Mouse (Mus musculus): ENCODE measurements around the gene Gm10065. TPM values are rescaled to one million over a fixed set of nuclear protein-coding genes. Genes with fewer than 3 reads are reported as not detected.
A peak's percentile ranks its signal among the peaks of the same experiment; 100 is the strongest.

Gene Gm10065
- polyA plus RNA-seq, 1 experiment from 2014 or later: not detected

MicroRNAs encoded within 50 kb of the gene (microRNA counts, 519-probe panel; counts per million panel counts)
- 3,827 counts per million, percentile 42 among the panel's probes with 10 or more counts for microRNA mmu-miR-1896

Small RNA genes lying within 50 kb of the gene (microRNA-seq; reads per million reads assigned to microRNA genes)
- not detected for gene Mir1896

Other genes starting within 250 kb of the Gm10065 start
- not detected in 2 replicates for gene Gpx5, start 186.7 kb downstream of the Gm10065 start, polyA plus RNA-seq (2016; fragmentation: Nextera tagmentation; extraction: Ambion mirVana)
- gene Gpx6, start 167.3 kb downstream of the Gm10065 start, polyA plus RNA-seq (2016; fragmentation: Nextera tagmentation; extraction: Ambion mirVana): not detected in 2 replicates
- not detected in 2 replicates for gene Olfr1367, start 132.5 kb downstream of the Gm10065 start, polyA plus RNA-seq (2016; fragmentation: Nextera tagmentation; extraction: Ambion mirVana)
- 20.1 and 20.2 TPM in 2 replicates for gene Zscan12, start 116.6 kb downstream of the Gm10065 start, polyA plus RNA-seq (2016; fragmentation: Nextera tagmentation; extraction: Ambion mirVana)
- 96.5 and 97.3 TPM in 2 replicates for gene Zkscan3, start 76.7 kb downstream of the Gm10065 start, polyA plus RNA-seq (2016; fragmentation: Nextera tagmentation; extraction: Ambion mirVana)
- 5.6 and 6.2 TPM in 2 replicates for gene Pgbd1, start 38.4 kb downstream of the Gm10065 start, polyA plus RNA-seq (2016; fragmentation: Nextera tagmentation; extraction: Ambion mirVana)
- gene Zscan26, start 25.7 kb downstream of the Gm10065 start, polyA plus RNA-seq (2016; fragmentation: Nextera tagmentation; extraction: Ambion mirVana): 20.9 and 21.3 TPM in 2 replicates
- 3.1 and 3.3 TPM in 2 replicates for gene Nkapl, start 10.9 kb downstream of the Gm10065 start, polyA plus RNA-seq (2016; fragmentation: Nextera tagmentation; extraction: Ambion mirVana)
- 6.3 and 6.4 TPM in 2 replicates for gene Zkscan4, start 534 bp downstream of the Gm10065 start, polyA plus RNA-seq (2016; fragmentation: Nextera tagmentation; extraction: Ambion mirVana)
- gene AK157302, start 15.8 kb upstream of the Gm10065 start, polyA plus RNA-seq (2016; fragmentation: Nextera tagmentation; extraction: Ambion mirVana): 0.17 and 0.54 TPM in 2 replicates
- 2.4 and 2.5 TPM in 2 replicates for gene Gm11273, start 22.0 kb upstream of the Gm10065 start, polyA plus RNA-seq (2016; fragmentation: Nextera tagmentation; extraction: Ambion mirVana)
- 8.9 and 10.1 TPM in 2 replicates for gene Zkscan8, start 51.7 kb upstream of the Gm10065 start, polyA plus RNA-seq (2016; fragmentation: Nextera tagmentation; extraction: Ambion mirVana)
- 0.17 and 0.22 TPM in 2 replicates for gene Olfr1366, start 63.4 kb upstream of the Gm10065 start, polyA plus RNA-seq (2016; fragmentation: Nextera tagmentation; extraction: Ambion mirVana)
- gene Olfr1535, start 80.5 kb upstream of the Gm10065 start, polyA plus RNA-seq (2016; fragmentation: Nextera tagmentation; extraction: Ambion mirVana): not detected in 2 replicates
- gene Olfr1364, start 102.3 kb upstream of the Gm10065 start, polyA plus RNA-seq (2016; fragmentation: Nextera tagmentation; extraction: Ambion mirVana): not detected in 2 replicates
- gene Olfr1362, start 134.6 kb upstream of the Gm10065 start, polyA plus RNA-seq (2016; fragmentation: Nextera tagmentation; extraction: Ambion mirVana): not detected in 2 replicates
- gene Olfr11, start 163.1 kb upstream of the Gm10065 start, polyA plus RNA-seq (2016; fragmentation: Nextera tagmentation; extraction: Ambion mirVana): not detected in 2 replicates
- gene Olfr1361, start 183.9 kb upstream of the Gm10065 start, polyA plus RNA-seq (2016; fragmentation: Nextera tagmentation; extraction: Ambion mirVana): not detected in 2 replicates
- not detected in 2 replicates for gene Olfr1360, start 198.0 kb upstream of the Gm10065 start, polyA plus RNA-seq (2016; fragmentation: Nextera tagmentation; extraction: Ambion mirVana)
- not detected in 2 replicates for gene Olfr1359, start 218.7 kb upstream of the Gm10065 start, polyA plus RNA-seq (2016; fragmentation: Nextera tagmentation; extraction: Ambion mirVana)
- gene Hist1h2bl, start 236.7 kb upstream of the Gm10065 start, polyA plus RNA-seq (2016; fragmentation: Nextera tagmentation; extraction: Ambion mirVana): 4.8 TPM in 1 of 2 replicates, not detected in the other
- gene Hist1h2ai, start 237.0 kb upstream of the Gm10065 start, polyA plus RNA-seq (2016; fragmentation: Nextera tagmentation; extraction: Ambion mirVana): 18.4 and 22.2 TPM in 2 replicates
- gene Hist1h3h, start 238.2 kb upstream of the Gm10065 start, polyA plus RNA-seq (2016; fragmentation: Nextera tagmentation; extraction: Ambion mirVana): 13.8 and 14.8 TPM in 2 replicates
- gene Hist1h2bm, start 242.6 kb upstream of the Gm10065 start, polyA plus RNA-seq (2016; fragmentation: Nextera tagmentation; extraction: Ambion mirVana): 5.8 and 5.9 TPM in 2 replicates

Data from forebrain, embryonic 12.5 days (tissue).